Mouse (Mus musculus): ENCODE measurements around the gene Hcar1. TPM values are rescaled to one million over a fixed set of nuclear protein-coding genes. Genes with fewer than 3 reads are reported as not detected.
A peak's percentile ranks its signal among the peaks of the same experiment; 100 is the strongest.

Hcar1 gene
- total and polyA plus RNA-seq, 3 experiments = not detected

- no peak for DNase-seq (ENCODE audit: low read depth, low spot score)
- H3K9ac ChIP-seq (ENCODE audit: control insufficient read depth, low read depth, low read length, poor library complexity, severe bottlenecking) = no peak overlapping the region
- no peaks in the 10 kb centered on the region for H3K36me3 ChIP-seq (ENCODE audit: control insufficient read depth in 1 of 2, insufficient read depth in 2 of 2, low read length in 2 of 2)
- H3K4me3 ChIP-seq (ENCODE audit: control insufficient read depth in 1 of 2, insufficient read depth in 1 of 2, low read depth in 2 of 2, low read length in 2 of 2) = no peak overlapping the region
- H3K27ac ChIP-seq (ENCODE audit: control insufficient read depth, low read depth, low read length) = no peak overlapping the region
- no peaks in the 10 kb centered on the region for H3K79me2 ChIP-seq (ENCODE audit: control insufficient read depth, insufficient read depth, low read length, poor library complexity)
- H3K4me1 ChIP-seq (ENCODE audit: control insufficient read depth in 1 of 2, insufficient read depth in 2 of 2, low read length in 2 of 2) = no peaks in the 10 kb centered on the region
- H3K27me3 ChIP-seq (ENCODE audit: control insufficient read depth in 1 of 2, insufficient read depth in 2 of 2, low read length in 2 of 2) = no peaks in the 10 kb centered on the region
- H3K9me3 ChIP-seq (replicated peaks; ENCODE audit: insufficient read depth, low read length) = no peaks in the 10 kb centered on the region
- TF ChIP-seq MAFK (IDR thresholded peaks at IDR 0.05; ENCODE audit: borderline replicate concordance, low read depth, low read length) = no peak
- peak; percentile 30 for TF ChIP-seq RAD21 (IDR thresholded peaks at IDR 0.05; ENCODE audit: low read depth, low read length)
- TF ChIP-seq CTCF (IDR thresholded peaks at IDR 0.05 in 2 of 3, conservative IDR thresholded peaks at IDR 0.05 in 1 of 3; ENCODE audit: control insufficient read depth in 1 of 3, insufficient read depth in 1 of 3, low read depth in 2 of 3, low read length in 3 of 3, poor library complexity in 1 of 3, severe bottlenecking in 1 of 3) = peak in 1 of 3 experiments; percentile 19; a peak in 1 of 6 replicates
- no peak for TF ChIP-seq TCF12 (IDR thresholded peaks at IDR 0.05; ENCODE audit: low read depth, low read length)
- TF ChIP-seq ZC3H11A (IDR thresholded peaks at IDR 0.05; ENCODE audit: low read depth, low read length) = 0 out of 2 replicates have a peak, but pooled peaks have one; percentile 16
- peak; percentile 5; the same call in 1 of the 2 replicates for TF ChIP-seq SMC3 (IDR thresholded peaks at IDR 0.05; ENCODE audit: low read depth, low read length)
These were observed 52.1 kb downstream of the Hcar1 start for GRCm38 (mm10) chr5:123827659-123828091.

Other genes starting within 250 kb of the Hcar1 start
- 13.3 and 16.2 TPM in 2 replicates for gene Clip1, start 195.4 kb downstream of the Hcar1 start, total RNA-seq (2012; rRNA removed)
- 10 to 100 TPM in 1 of 2 experiments, not detected in 1; 23.0 TPM for gene Clip1, start 195.4 kb downstream of the Hcar1 start, polyA plus RNA-seq (2012; ENCODE audit: insufficient read depth in 1 of 2, insufficient read length in 2 of 2, low read depth in 1 of 2, low replicate concordance in 2 of 2, missing spikeins in 1 of 2)
- 17.2 and 18.4 TPM in 2 replicates for gene Zcchc8, start 158.9 kb downstream of the Hcar1 start, total RNA-seq (2012; rRNA removed)
- 10 to 100 TPM in 1 of 2 experiments, not detected in 1; 57.4 TPM for gene Zcchc8, start 158.9 kb downstream of the Hcar1 start, polyA plus RNA-seq (2012; ENCODE audit: insufficient read depth in 1 of 2, insufficient read length in 2 of 2, low read depth in 1 of 2, low replicate concordance in 2 of 2, missing spikeins in 1 of 2)
- 55.2 and 56.9 TPM in 2 replicates for gene Rsrc2, start 130.6 kb downstream of the Hcar1 start, total RNA-seq (2012; rRNA removed)
- 10 to 100 TPM in 1 of 2 experiments, not detected in 1; 82.9 TPM for gene Rsrc2, start 130.6 kb downstream of the Hcar1 start, polyA plus RNA-seq (2012; ENCODE audit: insufficient read depth in 1 of 2, insufficient read length in 2 of 2, low read depth in 1 of 2, low replicate concordance in 2 of 2, missing spikeins in 1 of 2)
- gene Kntc1, start 130.3 kb downstream of the Hcar1 start, total RNA-seq (2012; rRNA removed) = 27.0 and 28.5 TPM in 2 replicates
- 10 to 100 TPM in 1 of 2 experiments, not detected in 1; 29.7 TPM for gene Kntc1, start 130.3 kb downstream of the Hcar1 start, polyA plus RNA-seq (2012; ENCODE audit: insufficient read depth in 1 of 2, insufficient read length in 2 of 2, low read depth in 1 of 2, low replicate concordance in 2 of 2, missing spikeins in 1 of 2)
- gene Hcar2, start 14.5 kb downstream of the Hcar1 start, total RNA-seq (2012; rRNA removed) = not detected in 2 replicates
- not detected for gene Hcar2, start 14.5 kb downstream of the Hcar1 start, polyA plus RNA-seq (2012; ENCODE audit: insufficient read depth in 1 of 2, insufficient read length in 2 of 2, low read depth in 1 of 2, low replicate concordance in 2 of 2, missing spikeins in 1 of 2)
- gene Denr, start 27.2 kb upstream of the Hcar1 start, total RNA-seq (2012; rRNA removed) = 100 and 109 TPM in 2 replicates
- 100 to 1,000 TPM in 1 of 2 experiments, 10 to 100 TPM in 1; 62.4 to 323 TPM for gene Denr, start 27.2 kb upstream of the Hcar1 start, polyA plus RNA-seq (2012; ENCODE audit: insufficient read depth in 1 of 2, insufficient read length in 2 of 2, low read depth in 1 of 2, low replicate concordance in 2 of 2, missing spikeins in 1 of 2)
- gene Gm43518, start 47.4 kb upstream of the Hcar1 start, total RNA-seq (2012; rRNA removed) = 1.5 and 2.1 TPM in 2 replicates
- 1 to 10 TPM in 1 of 2 experiments, not detected in 1; 3.6 TPM for gene Gm43518, start 47.4 kb upstream of the Hcar1 start, polyA plus RNA-seq (2012; ENCODE audit: insufficient read depth in 1 of 2, insufficient read length in 2 of 2, low read depth in 1 of 2, low replicate concordance in 2 of 2, missing spikeins in 1 of 2)
- 7.5 and 8.5 TPM in 2 replicates for gene Ccdc62, start 50.7 kb upstream of the Hcar1 start, total RNA-seq (2012; rRNA removed)
- gene Ccdc62, start 50.7 kb upstream of the Hcar1 start, polyA plus RNA-seq (2012; ENCODE audit: insufficient read depth in 1 of 2, insufficient read length in 2 of 2, low read depth in 1 of 2, low replicate concordance in 2 of 2, missing spikeins in 1 of 2) = 10 to 100 TPM in 1 of 2 experiments, not detected in 1; 13.4 TPM
- gene Hip1r, start 93.6 kb upstream of the Hcar1 start, total RNA-seq (2012; rRNA removed) = 14.9 and 16.6 TPM in 2 replicates
- gene Hip1r, start 93.6 kb upstream of the Hcar1 start, polyA plus RNA-seq (2012; ENCODE audit: insufficient read depth in 1 of 2, insufficient read length in 2 of 2, low read depth in 1 of 2, low replicate concordance in 2 of 2, missing spikeins in 1 of 2) = 10 to 100 TPM in 1 of 2 experiments, not detected in 1; 31.6 TPM
- 27.4 and 28.6 TPM in 2 replicates for gene Vps37b, start 152.2 kb upstream of the Hcar1 start, total RNA-seq (2012; rRNA removed)
- 10 to 100 TPM in 1 of 2 experiments, not detected in 1; 66.0 TPM for gene Vps37b, start 152.2 kb upstream of the Hcar1 start, polyA plus RNA-seq (2012; ENCODE audit: insufficient read depth in 1 of 2, insufficient read length in 2 of 2, low read depth in 1 of 2, low replicate concordance in 2 of 2, missing spikeins in 1 of 2)
- 2.1 and 2.4 TPM in 2 replicates for gene Abcb9, start 215.8 kb upstream of the Hcar1 start, total RNA-seq (2012; rRNA removed)
- 1 to 10 TPM in 1 of 2 experiments, not detected in 1; 8.1 TPM for gene Abcb9, start 215.8 kb upstream of the Hcar1 start, polyA plus RNA-seq (2012; ENCODE audit: insufficient read depth in 1 of 2, insufficient read length in 2 of 2, low read depth in 1 of 2, low replicate concordance in 2 of 2, missing spikeins in 1 of 2)
- gene Ogfod2, start 232.3 kb upstream of the Hcar1 start, total RNA-seq (2012; rRNA removed) = 37.9 and 39.8 TPM in 2 replicates
- gene Ogfod2, start 232.3 kb upstream of the Hcar1 start, polyA plus RNA-seq (2012; ENCODE audit: insufficient read depth in 1 of 2, insufficient read length in 2 of 2, low read depth in 1 of 2, low replicate concordance in 2 of 2, missing spikeins in 1 of 2) = 10 to 100 TPM in 1 of 2 experiments, not detected in 1; 51.2 TPM
- gene Arl6ip4, start 236.1 kb upstream of the Hcar1 start, total RNA-seq (2012; rRNA removed) = 57.8 and 60.4 TPM in 2 replicates
- 100 to 1,000 TPM in 1 of 2 experiments, not detected in 1; 128 TPM for gene Arl6ip4, start 236.1 kb upstream of the Hcar1 start, polyA plus RNA-seq (2012; ENCODE audit: insufficient read depth in 1 of 2, insufficient read length in 2 of 2, low read depth in 1 of 2, low replicate concordance in 2 of 2, missing spikeins in 1 of 2)

All from MEL (cell line).